Mouse (Mus musculus) neural tube, embryonic 11.5 days (tissue): ENCODE measurements around the gene Psmb4. TPM values are rescaled to one million over a fixed set of nuclear protein-coding genes. Genes with fewer than 3 reads are reported as not detected.
"Not testable (repeated sequence)": the region's sequence is repeated elsewhere in the genome, so short reads cannot be mapped to it uniquely, and the experiment has no call there.

Experiments
- ATAC-seq: fragments of 200-750 bp; cut with Nextera tagmentation; 2 replicates; pipeline ENCODE4 v1.8.0; 2017; ENCODE audit warnings: moderate number of reproducible peaks, mild to moderate bottlenecking, moderate TSS enrichment, moderate library complexity; ENCODE audit not compliant: insufficient read depth, low FRiP score, low TSS enrichment
- DNase-seq: peaks from one replicate; pipeline ENCODE4 v3.0.0-alpha.2; 2015; ENCODE audit warnings: low spot score
- H3K27ac ChIP-seq: fragments of 300-500 bp; sonication (generic); 2 replicates; pipeline ENCODE4 v1.5.1; 2014; ENCODE audit warnings: low read depth, mild to moderate bottlenecking, low read length
- H3K27me3 ChIP-seq: fragments of 300-500 bp; sonication (generic); 2 replicates; pipeline ENCODE4 v1.6.1; 2014; ENCODE audit warnings: mild to moderate bottlenecking, low read length, mixed read lengths; ENCODE audit not compliant: control insufficient read depth, insufficient read depth
- H3K36me3 ChIP-seq: fragments of 300-500 bp; sonication (generic); 2 replicates; pipeline ENCODE4 v1.6.1; 2014; ENCODE audit warnings: mild to moderate bottlenecking, low read length, moderate library complexity, mixed read lengths; ENCODE audit not compliant: control insufficient read depth, insufficient read depth
- H3K4me1 ChIP-seq: fragments of 300-500 bp; sonication (generic); 2 replicates; pipeline ENCODE4 v1.6.1; 2014; ENCODE audit warnings: low read length, mixed read lengths; ENCODE audit not compliant: control insufficient read depth, insufficient read depth
- H3K4me2 ChIP-seq: fragments of 300-500 bp; sonication (generic); 2 replicates; pipeline ENCODE4 v1.6.1; 2014; ENCODE audit warnings: low read depth, mild to moderate bottlenecking, moderate library complexity
- H3K4me3 ChIP-seq: fragments of 300-500 bp; sonication (generic); 2 replicates; pipeline ENCODE4 v1.5.1; 2014; ENCODE audit warnings: low read depth, low read length
- H3K9ac ChIP-seq: fragments of 300-500 bp; sonication (generic); 2 replicates; pipeline ENCODE4 v1.6.1; 2014; ENCODE audit warnings: mild to moderate bottlenecking, low read length
- H3K9me3 ChIP-seq: fragments of 300-500 bp; sonication (generic); 2 replicates; pipeline ENCODE4 v1.6.1; 2016; ENCODE audit warnings: low read length; ENCODE audit not compliant: control insufficient read depth
- WGBS: fragments of 180-500 bp; shearing (Covaris S2); extraction: QIAGEN DNeasy Blood & Tissue Kit; methylation state at CpG from one replicate; pipeline ENCODE4 v1.1.7; 2014; 5-methylcytosine and 5-hydroxymethylcytosine counted together
- polyA plus RNA-seq: library from polyadenylated mRNA; unstranded; fragments of >200 nt; fragmentation: Nextera tagmentation; extraction: Ambion mirVana; gene quantifications from 2 replicates; pipeline ENCODE4 v1.2.1, GENCODE M21; 2014

Psmb4 gene
- polyA plus RNA-seq, 1 experiment from 2014 or later = 398 TPM

GRCm38 (mm10) chr3:94930386-94931266 is 43.9 kb upstream of the Psmb4 start:
- not testable (repeated sequence) for H3K4me3 ChIP-seq, H3K9ac ChIP-seq, DNase-seq, H3K9me3 ChIP-seq, H3K27ac ChIP-seq, ATAC-seq, H3K27me3 ChIP-seq, H3K4me1 ChIP-seq, H3K4me2 ChIP-seq, H3K36me3 ChIP-seq
- WGBS = 47% methylated on average over 7 of the region's 7 CpGs

DNA sequence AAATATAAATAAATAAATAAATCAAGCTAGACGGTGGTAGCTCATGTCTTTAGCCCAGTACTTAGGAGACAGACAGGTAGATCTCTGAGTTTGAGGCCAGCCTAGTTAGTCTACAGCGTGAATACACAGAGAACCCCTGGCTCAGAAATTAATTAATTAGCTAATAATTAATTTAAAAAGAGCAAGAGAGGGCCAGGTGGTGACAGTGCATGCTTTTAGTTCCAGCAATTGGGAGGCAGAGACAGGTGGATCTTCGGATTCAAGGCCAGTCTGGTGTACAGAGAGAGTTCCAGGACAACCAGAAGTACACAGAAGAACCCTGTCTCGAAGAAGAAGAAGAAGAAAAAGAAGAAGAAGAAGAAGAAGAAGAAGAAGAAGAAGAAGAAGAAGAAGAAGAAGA is 42.2 kb upstream of the Psmb4 start:
- H3K27ac ChIP-seq, H3K4me3 ChIP-seq, ATAC-seq, H3K9me3 ChIP-seq, H3K4me2 ChIP-seq, H3K36me3 ChIP-seq, H3K9ac ChIP-seq, H3K4me1 ChIP-seq, DNase-seq, H3K27me3 ChIP-seq: not testable (repeated sequence)
- WGBS = 95% methylated on average over 4 of the region's 4 CpGs

GRCm38 (mm10) chr3:94926301-94926736 is 39.6 kb upstream of the Psmb4 start:
- H3K27me3 ChIP-seq, H3K9me3 ChIP-seq, H3K4me1 ChIP-seq, H3K36me3 ChIP-seq, ATAC-seq, H3K4me2 ChIP-seq, H3K27ac ChIP-seq, DNase-seq, H3K9ac ChIP-seq, H3K4me3 ChIP-seq: not testable (repeated sequence)
- WGBS = 43% methylated on average over 4 of the region's 4 CpGs

DNA sequence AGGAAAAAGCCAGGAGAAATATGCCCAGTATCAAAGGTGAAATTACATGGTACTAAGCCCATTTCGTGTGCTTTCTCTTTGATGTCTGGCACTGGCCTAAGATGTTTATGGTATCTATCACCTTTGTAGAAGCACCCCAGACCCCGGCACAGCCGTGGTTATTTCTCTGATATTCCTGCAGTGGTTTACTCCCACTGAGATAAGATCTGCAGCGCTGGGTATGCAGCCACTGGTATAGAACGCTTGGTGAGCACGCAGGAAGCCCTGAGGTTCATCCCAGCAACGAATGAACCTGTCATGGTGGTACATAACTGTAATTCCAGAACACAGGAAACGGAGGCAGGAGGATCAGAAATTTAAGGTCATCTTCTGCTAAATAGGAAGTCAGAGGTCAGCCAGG is 37.9 kb upstream of the Psmb4 start:
- Histone ChIP-seq H3K27ac (no peak overlapping the region), H3K36me3 (no peaks in the 10 kb centered on the region), H3K4me1 (no peaks in the 10 kb centered on the region), H3K9ac (no peak overlapping the region), H3K9me3 (no peaks in the 10 kb centered on the region), H3K4me3 (no peak overlapping the region), H3K4me2 (no peak overlapping the region), H3K27me3 (no peaks in the 10 kb centered on the region)
- WGBS = 78% methylated on average over 8 of the region's 8 CpGs
- DNase-seq (no peak), ATAC-seq (no peak)

- Histone ChIP-seq H3K9ac (no peak overlapping the region), H3K27me3 (no peaks in the 10 kb centered on the region), H3K4me2 (no peak overlapping the region), H3K4me3 (no peak overlapping the region), H3K9me3 (no peaks in the 10 kb centered on the region), H3K36me3 (no peaks in the 10 kb centered on the region), H3K4me1 (no peaks in the 10 kb centered on the region), H3K27ac (no peak overlapping the region)
- 41% methylated on average over 3 of the region's 3 CpGs for WGBS
- ATAC-seq = no peak
- no peak for DNase-seq
These were observed 35.6 kb upstream of the Psmb4 start for GRCm38 (mm10) chr3:94922333-94922732.

DNA sequence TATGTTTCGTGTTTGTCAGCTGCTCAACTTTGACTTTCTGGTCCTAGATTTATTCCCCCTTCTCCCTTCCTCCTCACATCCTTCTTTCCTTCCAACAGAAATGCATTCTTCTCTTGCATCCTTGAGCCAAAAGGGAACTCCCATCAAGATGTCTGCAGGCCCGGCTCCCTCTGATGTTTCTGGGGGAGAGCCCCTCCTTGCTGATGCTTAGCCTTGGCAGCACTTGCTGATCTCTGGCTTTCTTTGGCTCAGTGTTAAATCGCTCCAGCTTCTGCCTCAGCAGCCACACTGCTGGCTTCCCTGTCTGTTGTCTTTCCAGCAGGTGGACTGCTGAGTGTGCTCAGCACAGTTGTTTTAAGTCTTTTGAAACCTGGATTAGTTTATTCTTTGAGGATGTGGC is 34.3 kb upstream of the Psmb4 start:
- Histone ChIP-seq H3K9ac (no peak overlapping the region), H3K9me3 (no peaks in the 10 kb centered on the region), H3K27ac (no peak overlapping the region), H3K4me1 (no peaks in the 10 kb centered on the region), H3K36me3 (no peaks in the 10 kb centered on the region), H3K4me2 (no peak overlapping the region), H3K4me3 (no peak overlapping the region), H3K27me3 (no peaks in the 10 kb centered on the region)
- no peak for DNase-seq
- ATAC-seq = no peak
- 54% methylated on average over 3 of the region's 3 CpGs for WGBS

GRCm38 (mm10) chr3:94918845-94919244 is 32.1 kb upstream of the Psmb4 start:
- no peak overlapping the region for H3K4me3 ChIP-seq
- no peak for DNase-seq
- no peak overlapping the region for H3K27ac ChIP-seq
- no peak overlapping the region for H3K4me2 ChIP-seq
- H3K27me3 ChIP-seq = no peaks in the 10 kb centered on the region
- H3K9me3 ChIP-seq = no peaks in the 10 kb centered on the region
- no peak overlapping the region for H3K9ac ChIP-seq
- WGBS = 50% methylated on average over 4 of the region's 4 CpGs
- H3K36me3 ChIP-seq = no peaks in the 10 kb centered on the region; the same call in 1 of the 2 replicates
- ATAC-seq = no peak
- no peaks in the 10 kb centered on the region for H3K4me1 ChIP-seq

GRCm38 (mm10) chr3:94917816-94918361 is 31.1 kb upstream of the Psmb4 start:
- DNase-seq (no peak), ATAC-seq (no peak)
- Histone ChIP-seq H3K36me3 (no peaks in the 10 kb centered on the region; the same call in 1 of the 2 replicates), H3K9ac (no peak overlapping the region), H3K4me2 (no peak overlapping the region), H3K4me1 (no peaks in the 10 kb centered on the region), H3K9me3 (no peaks in the 10 kb centered on the region), H3K4me3 (no peak overlapping the region), H3K27ac (no peak overlapping the region), H3K27me3 (no peaks in the 10 kb centered on the region)
- 73% methylated on average over 14 of the region's 14 CpGs for WGBS
